Mouse (Mus musculus): ENCODE data around the gene Gm49395. TPM values are rescaled to one million over a fixed set of nuclear protein-coding genes. Genes with fewer than 3 reads are reported as not detected.
A peak's percentile ranks its signal among the peaks of the same experiment; 100 is the strongest.

Gm49395 gene
- total RNA-seq, 2 experiments from 2014 or later, result 5.0 to 5.6 TPM

GRCm38 (mm10) chr13:115099381-115099780, 2.3 kb downstream of the Gm49395 start:
- DNase-seq (ENCODE audit: low spot score in 2 of 2), result no peak

- DNase-seq (ENCODE audit: low spot score in 2 of 2), result no peak
Measured at GRCm38 (mm10) chr13:115098227-115098626, 3.5 kb downstream of the Gm49395 start.

- no peak for DNase-seq (ENCODE audit: low spot score in 2 of 2)
Measured at GRCm38 (mm10) chr13:115096965-115097364, 4.8 kb downstream of the Gm49395 start.

- DNase-seq (ENCODE audit: low spot score in 2 of 2), result no peak
Measured at GRCm38 (mm10) chr13:115096216-115096615, 5.5 kb downstream of the Gm49395 start.

- no peak for DNase-seq (ENCODE audit: low spot score in 2 of 2)
Measured at GRCm38 (mm10) chr13:115095392-115095791, 6.3 kb downstream of the Gm49395 start.

GRCm38 (mm10) chr13:115091511-115091910, 10.2 kb downstream of the Gm49395 start:
- no peak for DNase-seq (ENCODE audit: low spot score in 2 of 2)

GRCm38 (mm10) chr13:115090977-115091445, 10.7 kb downstream of the Gm49395 start:
- DNase-seq (ENCODE audit: low spot score in 2 of 2), result no peak

- DNase-seq (ENCODE audit: low spot score in 2 of 2), result peak; percentile 93 to 95
Measured at GRCm38 (mm10) chr13:115090069-115090976, 11.4 kb downstream of the Gm49395 start, which contains the start of gene Pelo. Gene Pelo (minus strand): TSS chr13:115090186.

- peak; percentile 19 to 20 for DNase-seq (ENCODE audit: low spot score in 2 of 2)
Measured at GRCm38 (mm10) chr13:115089395-115090025, 12.2 kb downstream of the Gm49395 start.

GRCm38 (mm10) chr13:115089020-115089394, 12.7 kb downstream of the Gm49395 start:
- no peak for DNase-seq (ENCODE audit: low spot score in 2 of 2)

- no peak for DNase-seq (ENCODE audit: low spot score in 2 of 2)
Measured at GRCm38 (mm10) chr13:115085974-115086373, 15.7 kb downstream of the Gm49395 start.

GRCm38 (mm10) chr13:115082339-115082738, 19.4 kb downstream of the Gm49395 start:
- DNase-seq (ENCODE audit: low spot score in 2 of 2), result no peak

GRCm38 (mm10) chr13:115079996-115080585, 21.6 kb downstream of the Gm49395 start:
- DNase-seq (ENCODE audit: low spot score in 2 of 2), result no peak

- no peak for DNase-seq (ENCODE audit: low spot score in 2 of 2)
Measured at GRCm38 (mm10) chr13:115078997-115079685, 22.6 kb downstream of the Gm49395 start.

- no peak for DNase-seq (ENCODE audit: low spot score in 2 of 2)
Measured at GRCm38 (mm10) chr13:115077346-115078134, 24.2 kb downstream of the Gm49395 start.

- no peak for DNase-seq (ENCODE audit: low spot score in 2 of 2)
Measured at GRCm38 (mm10) chr13:115072386-115072785, 29.3 kb downstream of the Gm49395 start.

- no peak for DNase-seq (ENCODE audit: low spot score in 2 of 2)
Measured at GRCm38 (mm10) chr13:115071431-115071830, 30.3 kb downstream of the Gm49395 start.

- DNase-seq (ENCODE audit: low spot score in 2 of 2), result no peak
Measured at GRCm38 (mm10) chr13:115067968-115068330, 33.8 kb downstream of the Gm49395 start.

GRCm38 (mm10) chr13:115067324-115067967, 34.3 kb downstream of the Gm49395 start:
- DNase-seq (ENCODE audit: low spot score in 2 of 2), result no peak

- DNase-seq (ENCODE audit: low spot score in 2 of 2), result no peak
Measured at GRCm38 (mm10) chr13:115057555-115057954, 44.2 kb downstream of the Gm49395 start.
